Mouse (Mus musculus): Measurements from ENCODE around the gene Fcho2. TPM values are rescaled to one million over a fixed set of nuclear protein-coding genes. Genes with fewer than 3 reads are reported as not detected.

Fcho2 gene
- polyA plus RNA-seq, 1 experiment from 2014 or later: 25.3 TPM

DNA sequence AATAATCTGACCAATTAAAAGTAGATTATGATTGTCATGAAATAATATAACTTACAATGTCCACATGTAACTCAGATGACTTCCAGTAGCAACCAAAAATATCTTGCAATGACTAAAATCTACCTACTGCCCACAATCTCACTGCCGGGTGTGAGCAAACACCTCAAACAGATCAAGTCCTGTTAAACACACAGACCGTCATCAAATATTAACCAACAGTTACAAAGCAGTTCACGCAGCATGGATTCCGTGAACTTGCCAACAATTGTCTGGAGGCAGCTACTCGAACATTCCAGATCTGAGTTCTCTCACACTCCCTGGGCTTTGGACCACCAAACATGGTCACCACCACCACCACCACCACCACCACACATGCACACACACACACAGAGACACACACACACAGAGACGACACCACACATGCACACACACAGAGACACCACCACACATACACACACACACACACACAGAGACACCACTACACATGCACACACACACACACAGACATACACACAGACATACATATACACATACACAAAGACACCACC lies 99.7 kb downstream of the Fcho2 start:
- Histone ChIP-seq H3K27ac (ENCODE audit: low read depth, low read length) (no peak overlapping the region), H3K4me1 (replicated peaks; ENCODE audit: control insufficient read depth, insufficient read depth, low read length) (no peaks in the 10 kb centered on the region), H3K9me3 (ENCODE audit: control insufficient read depth, low read length) (no peaks in the 10 kb centered on the region), H3K4me2 (no peak overlapping the region), H3K4me3 (ENCODE audit: low read depth, low read length) (no peak overlapping the region), H3K36me3 (ENCODE audit: control insufficient read depth, insufficient read depth, low read length) (no peaks in the 10 kb centered on the region), H3K27me3 (replicated peaks; ENCODE audit: control insufficient read depth, insufficient read depth, low read length) (no peaks in the 10 kb centered on the region), H3K9ac (ENCODE audit: low read depth, low read length) (no peak overlapping the region)
- DNase-seq (ENCODE audit: low spot score) (peak; percentile 26), ATAC-seq (replicated peaks; ENCODE audit: low FRiP score) (no peak)
- 78% methylated on average over 6 of the region's 6 CpGs for WGBS

GRCm38 (mm10) chr13:98710655-98711054 lies 104.6 kb downstream of the Fcho2 start:
- H3K9ac ChIP-seq (ENCODE audit: low read depth, low read length): no peak overlapping the region
- no peak for DNase-seq (ENCODE audit: low spot score)
- no peaks in the 10 kb centered on the region for H3K9me3 ChIP-seq (ENCODE audit: control insufficient read depth, low read length)
- no peak overlapping the region for H3K4me3 ChIP-seq (ENCODE audit: low read depth, low read length)
- no peaks in the 10 kb centered on the region for H3K27me3 ChIP-seq (replicated peaks; ENCODE audit: control insufficient read depth, insufficient read depth, low read length)
- no peaks in the 10 kb centered on the region for H3K4me1 ChIP-seq (replicated peaks; ENCODE audit: control insufficient read depth, insufficient read depth, low read length)
- WGBS: 89% methylated on average over 1 of the region's 1 CpGs
- no peak overlapping the region for H3K27ac ChIP-seq (ENCODE audit: low read depth, low read length)
- H3K4me2 ChIP-seq: no peak overlapping the region
- no peak for ATAC-seq (replicated peaks; ENCODE audit: low FRiP score)
- no peaks in the 10 kb centered on the region for H3K36me3 ChIP-seq (ENCODE audit: control insufficient read depth, insufficient read depth, low read length)

- Histone ChIP-seq H3K9ac (ENCODE audit: low read depth, low read length) (no peak overlapping the region), H3K4me2 (no peak overlapping the region), H3K4me3 (ENCODE audit: low read depth, low read length) (no peak overlapping the region), H3K27me3 (replicated peaks; ENCODE audit: control insufficient read depth, insufficient read depth, low read length) (no peaks in the 10 kb centered on the region), H3K4me1 (replicated peaks; ENCODE audit: control insufficient read depth, insufficient read depth, low read length) (no peaks in the 10 kb centered on the region), H3K9me3 (ENCODE audit: control insufficient read depth, low read length) (no peaks in the 10 kb centered on the region), H3K27ac (ENCODE audit: low read depth, low read length) (no peak overlapping the region), H3K36me3 (ENCODE audit: control insufficient read depth, insufficient read depth, low read length) (no peaks in the 10 kb centered on the region)
- WGBS: 60% methylated on average over 8 of the region's 8 CpGs
- DNase-seq (ENCODE audit: low spot score) (peak; percentile 10), ATAC-seq (replicated peaks; ENCODE audit: low FRiP score) (no peak)
These were observed 105.0 kb downstream of the Fcho2 start for GRCm38 (mm10) chr13:98710236-98710635.

- DNase-seq (ENCODE audit: low spot score) (no peak), ATAC-seq (replicated peaks; ENCODE audit: low FRiP score) (no peak)
- no peaks in the 10 kb centered on the region for H3K4me1 ChIP-seq (replicated peaks; ENCODE audit: control insufficient read depth, insufficient read depth, low read length)
- H3K27ac ChIP-seq (ENCODE audit: low read depth, low read length): no peak overlapping the region
- no peaks in the 10 kb centered on the region for H3K36me3 ChIP-seq (ENCODE audit: control insufficient read depth, insufficient read depth, low read length)
- 74% methylated on average over 4 of the region's 4 CpGs for WGBS
- H3K4me2 ChIP-seq: no peak overlapping the region
- no peak overlapping the region for H3K4me3 ChIP-seq (ENCODE audit: low read depth, low read length)
- no peak overlapping the region for H3K9ac ChIP-seq (ENCODE audit: low read depth, low read length)
- H3K27me3 ChIP-seq (replicated peaks; ENCODE audit: control insufficient read depth, insufficient read depth, low read length): no peaks in the 10 kb centered on the region
- no peaks in the 10 kb centered on the region for H3K9me3 ChIP-seq (ENCODE audit: control insufficient read depth, low read length)
These were observed 109.7 kb downstream of the Fcho2 start for GRCm38 (mm10) chr13:98705501-98705900.

- no peak for DNase-seq (ENCODE audit: low spot score)
- Histone ChIP-seq H3K4me2 (no peak overlapping the region), H3K9ac (ENCODE audit: low read depth, low read length) (no peak overlapping the region), H3K4me1 (replicated peaks; ENCODE audit: control insufficient read depth, insufficient read depth, low read length) (no peaks in the 10 kb centered on the region), H3K27me3 (replicated peaks; ENCODE audit: control insufficient read depth, insufficient read depth, low read length) (no peaks in the 10 kb centered on the region), H3K9me3 (ENCODE audit: control insufficient read depth, low read length) (no peaks in the 10 kb centered on the region), H3K36me3 (ENCODE audit: control insufficient read depth, insufficient read depth, low read length) (no peaks in the 10 kb centered on the region), H3K4me3 (ENCODE audit: low read depth, low read length) (no peak overlapping the region), H3K27ac (ENCODE audit: low read depth, low read length) (no peak overlapping the region)
- WGBS: 69% methylated on average over 8 of the region's 8 CpGs
- no peak for ATAC-seq (replicated peaks; ENCODE audit: low FRiP score)
These were observed 111.5 kb downstream of the Fcho2 start for GRCm38 (mm10) chr13:98703786-98704185.

DNA sequence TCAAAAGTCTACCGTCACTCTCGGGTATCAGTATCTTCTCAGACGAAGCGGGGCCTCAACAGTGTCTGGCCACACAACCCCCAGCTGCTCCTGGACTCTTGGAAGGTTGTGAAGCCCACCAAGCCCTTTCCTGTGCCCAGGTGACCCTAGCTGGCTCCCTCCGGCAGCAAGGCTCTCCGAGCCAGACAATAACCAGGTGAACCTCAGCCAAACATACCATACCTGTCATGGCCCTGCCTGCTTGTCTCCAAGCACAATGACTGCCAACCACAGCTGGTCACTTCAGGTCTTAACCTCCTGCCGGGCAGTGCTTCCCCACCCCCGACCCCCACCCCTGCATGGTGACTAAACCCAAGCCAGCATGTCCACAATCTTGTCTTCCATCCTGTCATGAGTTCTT lies 112.9 kb downstream of the Fcho2 start:
- DNase-seq (ENCODE audit: low spot score) (no peak), ATAC-seq (replicated peaks; ENCODE audit: low FRiP score) (no peak)
- H3K4me3 ChIP-seq (ENCODE audit: low read depth, low read length): no peak overlapping the region
- no peak overlapping the region for H3K4me2 ChIP-seq
- no peaks in the 10 kb centered on the region for H3K4me1 ChIP-seq (replicated peaks; ENCODE audit: control insufficient read depth, insufficient read depth, low read length)
- H3K9me3 ChIP-seq (ENCODE audit: control insufficient read depth, low read length): no peaks in the 10 kb centered on the region
- H3K9ac ChIP-seq (ENCODE audit: low read depth, low read length): no peak overlapping the region
- H3K36me3 ChIP-seq (ENCODE audit: control insufficient read depth, insufficient read depth, low read length): no peaks in the 10 kb centered on the region
- H3K27me3 ChIP-seq (replicated peaks; ENCODE audit: control insufficient read depth, insufficient read depth, low read length): no peaks in the 10 kb centered on the region
- WGBS: 84% methylated on average over 8 of the region's 8 CpGs
- H3K27ac ChIP-seq (ENCODE audit: low read depth, low read length): no peak overlapping the region

- H3K9ac ChIP-seq (ENCODE audit: low read depth, low read length): no peak overlapping the region
- no peak overlapping the region for H3K4me3 ChIP-seq (ENCODE audit: low read depth, low read length)
- no peaks in the 10 kb centered on the region for H3K4me1 ChIP-seq (replicated peaks; ENCODE audit: control insufficient read depth, insufficient read depth, low read length)
- ATAC-seq (replicated peaks; ENCODE audit: low FRiP score) (no peak), DNase-seq (ENCODE audit: low spot score) (no peak)
- H3K27me3 ChIP-seq (replicated peaks; ENCODE audit: control insufficient read depth, insufficient read depth, low read length): peaks cover under 1% of the 10 kb centered on the region
- WGBS: 82% methylated on average over 5 of the region's 5 CpGs
- no peak overlapping the region for H3K27ac ChIP-seq (ENCODE audit: low read depth, low read length)
- no peaks in the 10 kb centered on the region for H3K9me3 ChIP-seq (ENCODE audit: control insufficient read depth, low read length)
- H3K4me2 ChIP-seq: no peak overlapping the region
- no peaks in the 10 kb centered on the region for H3K36me3 ChIP-seq (ENCODE audit: control insufficient read depth, insufficient read depth, low read length)
These were observed 114.0 kb downstream of the Fcho2 start for GRCm38 (mm10) chr13:98701309-98701675.

DNA sequence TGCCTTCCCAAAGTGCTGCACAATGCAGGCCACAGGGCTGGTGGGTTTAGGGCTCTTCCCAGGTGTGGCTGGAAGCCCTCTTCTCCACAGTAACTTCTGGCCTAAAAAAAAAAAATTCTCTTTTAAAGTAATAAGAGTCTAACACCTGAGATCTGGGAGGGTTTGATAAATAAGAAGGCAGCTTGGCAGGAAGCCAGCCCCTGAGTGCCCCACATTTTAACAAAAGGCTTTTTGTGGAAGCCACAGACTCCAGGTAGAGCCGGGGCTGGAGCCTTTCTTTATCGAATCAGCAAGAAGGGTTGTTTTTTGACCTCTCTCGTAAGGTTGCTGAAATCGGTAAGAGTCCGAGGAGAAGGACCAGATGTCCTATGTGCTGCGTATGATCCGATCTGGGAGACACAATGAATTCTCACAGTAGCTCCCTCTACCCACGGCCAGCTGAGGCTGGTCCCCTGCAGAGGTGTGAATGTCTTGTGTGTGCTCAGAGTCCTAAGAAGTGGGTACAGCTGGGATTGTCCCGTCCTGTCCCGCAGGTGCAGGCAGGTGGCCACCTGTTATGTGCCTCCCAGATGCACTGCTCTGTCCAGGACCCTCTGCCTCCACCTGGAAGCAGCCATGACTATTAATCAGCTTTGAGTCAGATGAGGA lies 114.5 kb downstream of the Fcho2 start:
- no peak overlapping the region for H3K27ac ChIP-seq (ENCODE audit: low read depth, low read length)
- ATAC-seq (replicated peaks; ENCODE audit: low FRiP score) (no peak), DNase-seq (ENCODE audit: low spot score) (peak; percentile 28)
- H3K4me1 ChIP-seq (replicated peaks; ENCODE audit: control insufficient read depth, insufficient read depth, low read length): no peaks in the 10 kb centered on the region
- H3K9me3 ChIP-seq (ENCODE audit: control insufficient read depth, low read length): no peaks in the 10 kb centered on the region
- H3K4me3 ChIP-seq (ENCODE audit: low read depth, low read length): no peak overlapping the region
- H3K9ac ChIP-seq (ENCODE audit: low read depth, low read length): no peak overlapping the region
- no peak overlapping the region for H3K4me2 ChIP-seq
- peaks cover 6% of the 10 kb centered on the region for H3K27me3 ChIP-seq (replicated peaks; ENCODE audit: control insufficient read depth, insufficient read depth, low read length)
- no peaks in the 10 kb centered on the region for H3K36me3 ChIP-seq (ENCODE audit: control insufficient read depth, insufficient read depth, low read length)
- WGBS: 74% methylated on average over 10 of the region's 10 CpGs

- Histone ChIP-seq H3K36me3 (ENCODE audit: control insufficient read depth, insufficient read depth, low read length) (no peaks in the 10 kb centered on the region), H3K9me3 (ENCODE audit: control insufficient read depth, low read length) (no peaks in the 10 kb centered on the region), H3K4me2 (no peak overlapping the region), H3K4me1 (replicated peaks; ENCODE audit: control insufficient read depth, insufficient read depth, low read length) (no peaks in the 10 kb centered on the region; the same call in 1 of the 2 replicates), H3K9ac (ENCODE audit: low read depth, low read length) (no peak overlapping the region), H3K27me3 (replicated peaks; ENCODE audit: control insufficient read depth, insufficient read depth, low read length) (peaks cover 13% of the 10 kb centered on the region), H3K27ac (ENCODE audit: low read depth, low read length) (no peak overlapping the region), H3K4me3 (ENCODE audit: low read depth, low read length) (no peak overlapping the region)
- 69% methylated on average over 5 of the region's 5 CpGs for WGBS
- DNase-seq (ENCODE audit: low spot score): no peak
- no peak for ATAC-seq (replicated peaks; ENCODE audit: low FRiP score)
These were observed 115.2 kb downstream of the Fcho2 start for GRCm38 (mm10) chr13:98699982-98700540.

Data from liver, embryonic 11.5 days (tissue).